Mouse (Mus musculus) heart, embryonic 14.5 days (tissue): ENCODE results near the gene 1810010D01Rik. TPM values are rescaled to one million over a fixed set of nuclear protein-coding genes. Genes with fewer than 3 reads are reported as not detected.

ENCODE experiments used
- ATAC-seq: fragments of 200-750 bp; cut with Nextera tagmentation; 2 replicates; pipeline ENCODE4 v1.8.0; 2017; ENCODE audit warnings: low read depth, moderate TSS enrichment; ENCODE audit not compliant: insufficient number of reproducible peaks, insufficient read depth, low FRiP score
- H3K27ac ChIP-seq, 2 experiments: fragments of 200-500 bp in 1 of 2; fragments of 300-500 bp in 1 of 2; sonication (generic) in 1 of 2; replicated peaks in 1 of 2; 2 replicates each; pipeline ENCODE4 v1.5.1; 2012 to 2014; ENCODE audit warnings: low read depth in 2 of 2, low read length in 2 of 2, control low read depth in 1 of 2, mild to moderate bottlenecking in 1 of 2, mixed read lengths in 1 of 2; ENCODE audit not compliant: control insufficient read depth in 1 of 2, insufficient read depth in 1 of 2
- H3K27me3 ChIP-seq: fragments of 300-500 bp; sonication (generic); 2 replicates; pipeline ENCODE4 v1.6.1; 2014; ENCODE audit warnings: mild to moderate bottlenecking, low read length, control low read depth; ENCODE audit not compliant: control insufficient read depth, insufficient read depth
- H3K36me3 ChIP-seq: fragments of 300-500 bp; sonication (generic); 2 replicates; pipeline ENCODE4 v1.6.1; 2014; ENCODE audit warnings: mild to moderate bottlenecking, control low read depth, low read length, mixed read lengths; ENCODE audit not compliant: control insufficient read depth, insufficient read depth
- H3K4me1 ChIP-seq, 2 experiments: fragments of 200-500 bp in 1 of 2; fragments of 300-500 bp in 1 of 2; sonication (generic) in 1 of 2; 2 replicates each; pipeline ENCODE4 v1.6.1; 2012 to 2014; ENCODE audit warnings: low read length in 2 of 2, control low read depth in 1 of 2, mixed read lengths in 1 of 2; ENCODE audit not compliant: control insufficient read depth in 2 of 2, insufficient read depth in 2 of 2
- H3K4me2 ChIP-seq: fragments of 300-500 bp; sonication (generic); 2 replicates; pipeline ENCODE4 v1.6.1; 2014; ENCODE audit warnings: mild to moderate bottlenecking, low read length
- H3K4me3 ChIP-seq, 2 experiments: fragments of 200-500 bp in 1 of 2; fragments of 300-500 bp in 1 of 2; sonication (generic) in 1 of 2; 2 replicates each; pipeline ENCODE4 v1.5.1; 2012 to 2014; ENCODE audit warnings: low read length in 2 of 2, mild to moderate bottlenecking in 2 of 2, control low read depth in 1 of 2, low read depth in 1 of 2, moderate library complexity in 1 of 2; ENCODE audit not compliant: control insufficient read depth in 1 of 2, insufficient read depth in 1 of 2
- H3K9ac ChIP-seq: fragments of 300-500 bp; sonication (generic); 2 replicates; pipeline ENCODE4 v1.6.1; 2014; ENCODE audit warnings: mild to moderate bottlenecking, low read length
- H3K9me3 ChIP-seq: fragments of 300-500 bp; sonication (generic); 2 replicates; pipeline ENCODE4 v1.6.1; 2016; ENCODE audit warnings: low read length, control low read depth; ENCODE audit not compliant: control insufficient read depth
- WGBS: fragments of 180-500 bp; shearing (Covaris S2); extraction: QIAGEN DNeasy Blood & Tissue Kit; methylation state at CpG from one replicate; pipeline ENCODE4 v1.1.7; 2014; 5-methylcytosine and 5-hydroxymethylcytosine counted together
- polyA plus RNA-seq: library from polyadenylated mRNA; unstranded; fragments of >200 nt; fragmentation: Nextera tagmentation; extraction: Ambion mirVana; gene quantifications from 2 replicates; pipeline ENCODE4 v1.2.1, GENCODE M21; 2014

Gene 1810010D01Rik
- polyA plus RNA-seq, 1 experiment from 2014 or later: not detected

- Histone ChIP-seq H3K4me1 (peaks cover 45 to 51% of the 10 kb centered on the region in 2 experiments), H3K27ac (peak overlapping the region in 1 of 2 experiments; percentile 95; a peak in 1 of 4 replicates)
Observed at GRCm38 (mm10) chr7:145197042-145197441, 10.9 kb downstream of the 1810010D01Rik start.

GRCm38 (mm10) chr7:145196340-145196739 lies 11.6 kb downstream of the 1810010D01Rik start:
- Histone ChIP-seq H3K36me3 (no peaks in the 10 kb centered on the region), H3K27ac (no peak overlapping the region), H3K27me3 (no peaks in the 10 kb centered on the region), H3K9me3 (0 out of 2 replicates have a peak, but pooled peaks cover 2% of the 10 kb centered on the region), H3K4me1 (peaks cover 45 to 51% of the 10 kb centered on the region in 2 experiments), H3K4me2 (no peak overlapping the region), H3K4me3 (no peak overlapping the region), H3K9ac (no peak overlapping the region)
- WGBS: 91% methylated on average over 6 of the region's 6 CpGs
- no peak for ATAC-seq

More at GRCm38 (mm10) chr7:145197042-145197441, 10.9 kb downstream of the 1810010D01Rik start:
- 0 out of 2 replicates have a peak, but pooled peaks cover 4% of the 10 kb centered on the region for H3K9me3 ChIP-seq
- 80% methylated on average over 3 of the region's 3 CpGs for whole genome bisulfite sequencing
- no peaks in the 10 kb centered on the region for H3K36me3 ChIP-seq
- H3K4me2 ChIP-seq: no peak overlapping the region
- no peaks in the 10 kb centered on the region for H3K27me3 ChIP-seq
- no peak for ATAC-seq
- no peak overlapping the region for H3K4me3 ChIP-seq
- no peak overlapping the region for H3K9ac ChIP-seq

- Histone ChIP-seq H3K27ac (peak overlapping the region; percentile 65 to 82), H3K4me1 (peaks cover 45 to 51% of the 10 kb centered on the region in 2 experiments), H3K36me3 (no peaks in the 10 kb centered on the region), H3K27me3 (no peaks in the 10 kb centered on the region), H3K9me3 (no peaks in the 10 kb centered on the region), H3K4me2 (no peak overlapping the region), H3K9ac (peak overlapping the region; percentile 27; the same call in 1 of the 2 replicates), H3K4me3 (no peak overlapping the region)
- no peak for ATAC-seq
- WGBS: 53% methylated on average over 5 of the region's 5 CpGs
Observed at GRCm38 (mm10) chr7:145195186-145195927, 12.6 kb downstream of the 1810010D01Rik start.

GRCm38 (mm10) chr7:145194455-145195161 lies 13.3 kb downstream of the 1810010D01Rik start:
- ATAC-seq: peak; percentile 32; the same call in 1 of the 2 replicates
- H3K9ac ChIP-seq: peak overlapping the region; percentile 27; the same call in 1 of the 2 replicates
- 0 out of 2 replicates have a peak overlapping the region, but pooled peaks have one; percentile 7 for H3K4me2 ChIP-seq
- no peaks in the 10 kb centered on the region for H3K27me3 ChIP-seq
- H3K4me1 ChIP-seq: peaks cover 43 to 51% of the 10 kb centered on the region in 2 experiments
- no peak overlapping the region for H3K4me3 ChIP-seq
- 36% methylated on average over 3 of the region's 3 CpGs for WGBS
- H3K9me3 ChIP-seq: no peaks in the 10 kb centered on the region
- H3K27ac ChIP-seq: peak overlapping the region; percentile 65 to 82
- H3K36me3 ChIP-seq: no peaks in the 10 kb centered on the region

- Histone ChIP-seq H3K4me2 (no peak overlapping the region), H3K9me3 (no peaks in the 10 kb centered on the region), H3K27me3 (no peaks in the 10 kb centered on the region), H3K9ac (no peak overlapping the region), H3K4me3 (no peak overlapping the region), H3K27ac (no peak overlapping the region), H3K4me1 (peaks cover 33 to 34% of the 10 kb centered on the region in 2 experiments), H3K36me3 (no peaks in the 10 kb centered on the region)
- ATAC-seq: no peak
- 70% methylated on average over 6 of the region's 6 CpGs for WGBS
Observed at GRCm38 (mm10) chr7:145192836-145193235, 15.1 kb downstream of the 1810010D01Rik start.

- Histone ChIP-seq H3K4me3 (no peak overlapping the region), H3K4me2 (no peak overlapping the region), H3K9ac (no peak overlapping the region), H3K36me3 (no peaks in the 10 kb centered on the region), H3K27ac (no peak overlapping the region), H3K4me1 (peaks cover 18 to 19% of the 10 kb centered on the region in 2 experiments), H3K9me3 (no peaks in the 10 kb centered on the region), H3K27me3 (no peaks in the 10 kb centered on the region)
- no peak for ATAC-seq
Observed at GRCm38 (mm10) chr7:145190520-145190919, 17.4 kb downstream of the 1810010D01Rik start.

GRCm38 (mm10) chr7:145189342-145189741 lies 18.6 kb downstream of the 1810010D01Rik start:
- ATAC-seq: no peak
- no peaks in the 10 kb centered on the region for H3K36me3 ChIP-seq

More at GRCm38 (mm10) chr7:145189342-145189741, 18.6 kb downstream of the 1810010D01Rik start:
- Histone ChIP-seq H3K9ac (no peak overlapping the region), H3K9me3 (no peaks in the 10 kb centered on the region), H3K4me3 (no peak overlapping the region), H3K4me1 (peaks cover 6 to 7% of the 10 kb centered on the region in 2 experiments), H3K4me2 (no peak overlapping the region), H3K27ac (no peak overlapping the region), H3K27me3 (no peaks in the 10 kb centered on the region)
- WGBS: 55% methylated on average over 8 of the region's 8 CpGs
